Mouse (Mus musculus) forebrain, embryonic 16.5 days (tissue): ENCODE data around the gene Irak3. TPM values are rescaled to one million over a fixed set of nuclear protein-coding genes. Genes with fewer than 3 reads are reported as not detected.

Experiments used
- ATAC-seq: fragments of 200-750 bp; cut with Nextera tagmentation; 2 replicates; pipeline ENCODE4 v1.8.0; 2017; ENCODE audit warnings: mild to moderate bottlenecking, moderate library complexity
- H3K27ac ChIP-seq: fragments of 300-500 bp; sonication (generic); 2 replicates; pipeline ENCODE4 v1.5.1; 2014; ENCODE audit warnings: low read length, control low read depth
- H3K27me3 ChIP-seq: fragments of 300-500 bp; sonication (generic); replicated peaks from 2 replicates; pipeline ENCODE4 v1.6.1; 2014; ENCODE audit warnings: low read length; ENCODE audit not compliant: control insufficient read depth, insufficient read depth
- H3K36me3 ChIP-seq: fragments of 300-500 bp; sonication (generic); 2 replicates; pipeline ENCODE4 v1.6.1; 2014; ENCODE audit not compliant: control insufficient read depth, insufficient read depth
- H3K4me1 ChIP-seq: fragments of 300-500 bp; sonication (generic); replicated peaks from 2 replicates; pipeline ENCODE4 v1.6.1; 2014; ENCODE audit warnings: low read length; ENCODE audit not compliant: control insufficient read depth, insufficient read depth
- H3K4me2 ChIP-seq: fragments of 300-500 bp; sonication (generic); 2 replicates; pipeline ENCODE4 v1.6.1; 2014; ENCODE audit warnings: mild to moderate bottlenecking, low read length, control low read depth
- H3K4me3 ChIP-seq: fragments of 300-500 bp; sonication (generic); replicated peaks from 2 replicates; pipeline ENCODE4 v1.5.1; 2014; ENCODE audit warnings: mild to moderate bottlenecking, low read length, control low read depth
- H3K9ac ChIP-seq: fragments of 300-500 bp; sonication (generic); replicated peaks from 2 replicates; pipeline ENCODE4 v1.6.1; 2014; ENCODE audit warnings: low read depth, low read length, control low read depth
- H3K9me3 ChIP-seq: fragments of 300-500 bp; sonication (generic); 2 replicates; pipeline ENCODE4 v1.6.1; 2016; ENCODE audit warnings: low read length; ENCODE audit not compliant: control insufficient read depth
- whole genome bisulfite sequencing: fragments of 180-500 bp; shearing (Covaris S2); extraction: QIAGEN DNeasy Blood & Tissue Kit; methylation state at CpG from one replicate; pipeline ENCODE4 v1.1.7; 2014; 5-methylcytosine and 5-hydroxymethylcytosine counted together
- polyA plus RNA-seq: library from polyadenylated mRNA; unstranded; fragments of >200 nt; fragmentation: Nextera tagmentation; extraction: Ambion mirVana; gene quantifications from 2 replicates; pipeline ENCODE4 v1.2.1, GENCODE M21; 2015

Irak3 gene
- polyA plus RNA-seq, 1 experiment from 2014 or later, result 0.23 TPM

GRCm38 (mm10) chr10:120169064-120169463 is 32.9 kb downstream of the Irak3 start:
- Histone ChIP-seq H3K4me1 (no peaks in the 10 kb centered on the region), H3K9me3 (no peaks in the 10 kb centered on the region), H3K4me3 (no peak overlapping the region), H3K27ac (no peak overlapping the region), H3K4me2 (no peak overlapping the region), H3K9ac (no peak overlapping the region), H3K27me3 (no peaks in the 10 kb centered on the region), H3K36me3 (no peaks in the 10 kb centered on the region)
- 67% methylated on average over 10 of the region's 10 CpGs for WGBS
- ATAC-seq, result no peak

- Histone ChIP-seq H3K4me3 (no peak overlapping the region), H3K4me1 (no peaks in the 10 kb centered on the region), H3K27ac (no peak overlapping the region), H3K27me3 (no peaks in the 10 kb centered on the region), H3K9ac (no peak overlapping the region), H3K4me2 (no peak overlapping the region), H3K9me3 (no peaks in the 10 kb centered on the region), H3K36me3 (no peaks in the 10 kb centered on the region)
- no peak for ATAC-seq
- WGBS, result 89% methylated on average over 1 of the region's 1 CpGs
Observed at GRCm38 (mm10) chr10:120168070-120168469, 33.9 kb downstream of the Irak3 start.

- Histone ChIP-seq H3K9me3 (no peaks in the 10 kb centered on the region), H3K27me3 (no peaks in the 10 kb centered on the region), H3K4me1 (no peaks in the 10 kb centered on the region), H3K9ac (no peak overlapping the region), H3K4me3 (no peak overlapping the region), H3K4me2 (no peak overlapping the region), H3K27ac (no peak overlapping the region), H3K36me3 (no peaks in the 10 kb centered on the region)
- WGBS, result 91% methylated on average over 17 of the region's 17 CpGs
- no peak for ATAC-seq
Observed at GRCm38 (mm10) chr10:120165793-120166503, 36.0 kb downstream of the Irak3 start.

- Histone ChIP-seq H3K4me2 (no peak overlapping the region), H3K4me1 (no peaks in the 10 kb centered on the region), H3K9ac (no peak overlapping the region), H3K27ac (no peak overlapping the region), H3K4me3 (no peak overlapping the region), H3K27me3 (no peaks in the 10 kb centered on the region), H3K36me3 (no peaks in the 10 kb centered on the region), H3K9me3 (no peaks in the 10 kb centered on the region)
- 83% methylated on average over 19 of the region's 19 CpGs for WGBS
- no peak for ATAC-seq
Observed at GRCm38 (mm10) chr10:120164931-120165792, 36.8 kb downstream of the Irak3 start.

- Histone ChIP-seq H3K27me3 (no peaks in the 10 kb centered on the region), H3K9ac (no peak overlapping the region), H3K4me3 (no peak overlapping the region), H3K27ac (no peak overlapping the region), H3K36me3 (no peaks in the 10 kb centered on the region), H3K9me3 (no peaks in the 10 kb centered on the region), H3K4me2 (no peak overlapping the region), H3K4me1 (no peaks in the 10 kb centered on the region)
- WGBS, result 97% methylated on average over 7 of the region's 7 CpGs
- no peak for ATAC-seq
Observed at GRCm38 (mm10) chr10:120163490-120163889, 38.4 kb downstream of the Irak3 start.

GRCm38 (mm10) chr10:120162840-120163239 is 39.1 kb downstream of the Irak3 start:
- no peak overlapping the region for H3K9ac ChIP-seq
- H3K27me3 ChIP-seq, result no peaks in the 10 kb centered on the region
- H3K9me3 ChIP-seq, result no peaks in the 10 kb centered on the region
- H3K4me3 ChIP-seq, result no peak overlapping the region
- WGBS, result 86% methylated on average over 10 of the region's 10 CpGs
- H3K36me3 ChIP-seq, result no peaks in the 10 kb centered on the region
- no peaks in the 10 kb centered on the region for H3K4me1 ChIP-seq
- no peak for ATAC-seq
- no peak overlapping the region for H3K4me2 ChIP-seq
- H3K27ac ChIP-seq, result no peak overlapping the region

- Histone ChIP-seq H3K27ac (no peak overlapping the region), H3K36me3 (no peaks in the 10 kb centered on the region), H3K4me1 (no peaks in the 10 kb centered on the region), H3K4me3 (no peak overlapping the region), H3K9me3 (no peaks in the 10 kb centered on the region), H3K4me2 (no peak overlapping the region), H3K27me3 (no peaks in the 10 kb centered on the region), H3K9ac (no peak overlapping the region)
- no peak for ATAC-seq
- WGBS, result 81% methylated on average over 9 of the region's 9 CpGs
Observed at GRCm38 (mm10) chr10:120160533-120160932, 41.4 kb downstream of the Irak3 start.

- ATAC-seq, result no peak
- 85% methylated on average over 2 of the region's 2 CpGs for WGBS
- no peak overlapping the region for H3K27ac ChIP-seq
- no peak overlapping the region for H3K4me2 ChIP-seq
- no peaks in the 10 kb centered on the region for H3K36me3 ChIP-seq
- H3K4me3 ChIP-seq, result no peak overlapping the region
- H3K9me3 ChIP-seq, result no peaks in the 10 kb centered on the region
- no peak overlapping the region for H3K9ac ChIP-seq
- no peaks in the 10 kb centered on the region for H3K4me1 ChIP-seq
- H3K27me3 ChIP-seq, result no peaks in the 10 kb centered on the region
Observed at GRCm38 (mm10) chr10:120153911-120154310, 48.0 kb downstream of the Irak3 start.

GRCm38 (mm10) chr10:120151672-120152071 is 50.3 kb downstream of the Irak3 start:
- Histone ChIP-seq H3K9ac (no peak overlapping the region), H3K27ac (no peak overlapping the region), H3K4me3 (no peak overlapping the region), H3K9me3 (no peaks in the 10 kb centered on the region), H3K27me3 (no peaks in the 10 kb centered on the region), H3K36me3 (no peaks in the 10 kb centered on the region), H3K4me1 (no peaks in the 10 kb centered on the region), H3K4me2 (no peak overlapping the region)
- 94% methylated on average over 7 of the region's 7 CpGs for WGBS
- ATAC-seq, result no peak
